Mouse (Mus musculus) thymus, postnatal 36 days (tissue): ENCODE measurements around the gene Fpgs.

Source experiments
- DNase-seq, 2 experiments: peaks; one replicate each; pipeline ENCODE4 v3.0.0; 2022; ENCODE audit warnings: mixed read lengths in 2 of 2

The Fpgs gene

DNA sequence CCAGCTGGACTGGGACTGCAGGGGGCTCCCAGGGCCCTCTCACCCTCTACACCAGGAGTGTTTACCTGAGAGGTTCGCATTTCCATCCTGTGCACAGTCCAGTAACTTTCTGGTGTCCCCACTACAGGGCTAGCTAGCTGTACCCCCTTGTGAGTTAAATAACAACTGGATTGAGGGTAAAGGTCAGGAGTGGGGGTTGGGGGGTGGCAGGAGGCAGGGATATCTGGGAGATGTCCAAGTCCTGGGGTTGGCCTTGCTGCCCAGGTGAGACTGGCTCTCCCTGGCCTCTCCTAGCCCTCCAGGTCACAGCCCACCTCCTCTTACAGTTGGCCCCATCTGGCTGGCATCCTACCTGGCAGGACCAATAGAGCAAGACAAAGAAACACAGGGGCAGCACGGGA lies at the start of gene Fpgs:
TSS of gene Fpgs (minus strand) at position 125 of the 401 bp plus-strand sequence.
- peak in 1 of 2 experiments; percentile 7 for DNase-seq

DNA sequence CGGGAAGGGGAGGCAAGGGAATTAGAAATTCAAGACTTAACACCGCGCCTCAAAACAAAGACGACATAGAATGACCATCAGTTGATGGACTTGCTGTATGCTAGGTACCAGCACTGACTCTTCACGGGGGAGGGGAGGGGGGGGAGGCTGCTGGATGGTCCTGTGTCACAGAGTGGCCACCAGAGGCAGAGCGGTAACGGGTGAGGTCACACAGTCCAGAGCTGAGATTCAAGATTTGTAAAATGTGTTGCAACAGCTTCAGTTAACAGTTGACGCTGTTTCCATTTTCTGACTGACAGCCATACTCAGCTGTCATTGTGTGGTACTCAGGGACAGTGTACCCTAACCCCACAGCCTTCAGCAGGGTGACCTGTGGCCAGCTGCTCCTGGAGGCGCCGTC lies 48.2 kb upstream of the Fpgs start:
- DNase-seq: no peak

DNA sequence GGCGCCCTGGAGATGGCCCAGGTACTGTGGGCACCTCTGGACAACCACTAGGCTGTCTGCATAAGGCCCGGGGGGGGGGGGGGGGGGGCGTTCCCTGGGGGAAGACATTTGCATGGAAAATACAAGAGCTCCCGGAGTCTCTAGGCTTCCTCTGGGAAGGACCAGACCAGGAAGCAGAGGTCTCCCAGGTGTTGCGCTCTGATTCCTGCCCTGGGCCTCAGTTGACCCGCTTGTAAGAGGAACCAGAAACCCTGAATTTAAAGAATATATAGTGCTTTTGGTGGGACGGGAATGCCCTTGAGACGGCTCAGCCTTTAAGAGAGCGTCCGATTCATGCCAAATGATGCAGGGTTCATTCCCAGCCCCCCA lies 47.7 kb upstream of the Fpgs start:
- no peak for DNase-seq

DNA sequence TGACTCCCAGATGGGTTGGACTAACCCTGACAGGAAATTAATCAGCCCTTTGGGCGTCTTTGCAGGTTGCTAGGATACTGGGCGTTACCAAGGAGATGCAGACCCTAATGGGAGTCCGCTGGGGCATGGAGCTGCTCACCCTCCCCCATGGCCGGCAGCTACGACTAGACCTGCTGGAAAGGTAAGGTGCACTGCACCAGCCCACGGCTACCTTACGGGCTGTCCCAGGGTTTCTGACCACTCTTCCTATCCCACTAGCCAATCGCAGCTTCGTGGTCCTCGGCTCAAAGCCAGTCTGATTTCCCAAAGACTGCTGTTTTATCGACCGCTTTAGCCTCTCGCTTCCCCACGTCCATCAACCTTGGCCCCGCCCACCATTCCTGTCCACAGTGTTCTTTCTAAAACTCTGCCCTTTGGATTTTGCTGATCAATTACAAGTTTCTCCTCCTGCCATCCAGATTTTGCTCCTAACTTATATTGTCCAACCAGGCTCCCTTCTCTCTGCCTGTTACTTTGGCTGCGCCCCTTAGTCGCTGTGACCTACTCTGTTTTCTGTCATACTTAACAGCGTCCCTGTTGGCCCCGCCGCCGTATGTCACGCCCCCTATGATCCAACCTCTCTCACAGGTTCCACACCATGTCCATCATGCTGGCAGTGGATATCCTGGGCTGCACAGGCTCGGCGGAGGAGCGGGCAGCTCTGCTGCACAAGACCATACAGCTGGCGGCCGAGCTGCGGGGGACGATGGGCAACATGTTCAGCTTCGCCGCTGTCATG lies 47.1 kb upstream of the Fpgs start:
- no peak for DNase-seq

DNA sequence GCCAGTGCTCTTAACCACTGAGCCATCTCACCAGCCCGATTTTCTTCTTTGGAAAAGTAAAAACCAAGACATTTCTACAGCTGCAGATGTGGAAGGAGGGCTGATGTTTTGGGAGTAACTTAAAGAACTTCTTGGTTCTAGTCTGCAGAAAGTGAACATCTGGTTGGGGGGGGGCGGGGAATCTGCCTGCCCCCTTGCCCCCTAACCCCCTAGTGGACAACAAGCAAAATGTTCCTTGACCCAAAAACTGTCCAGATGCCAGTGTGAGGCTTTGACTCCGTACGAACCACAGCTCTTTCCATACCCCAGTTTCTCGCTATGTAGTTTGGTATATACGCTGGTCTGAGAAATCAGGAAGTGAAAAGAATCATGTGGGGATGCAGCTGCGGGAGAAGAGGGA lies 46.3 kb upstream of the Fpgs start:
- no peak for DNase-seq

DNA sequence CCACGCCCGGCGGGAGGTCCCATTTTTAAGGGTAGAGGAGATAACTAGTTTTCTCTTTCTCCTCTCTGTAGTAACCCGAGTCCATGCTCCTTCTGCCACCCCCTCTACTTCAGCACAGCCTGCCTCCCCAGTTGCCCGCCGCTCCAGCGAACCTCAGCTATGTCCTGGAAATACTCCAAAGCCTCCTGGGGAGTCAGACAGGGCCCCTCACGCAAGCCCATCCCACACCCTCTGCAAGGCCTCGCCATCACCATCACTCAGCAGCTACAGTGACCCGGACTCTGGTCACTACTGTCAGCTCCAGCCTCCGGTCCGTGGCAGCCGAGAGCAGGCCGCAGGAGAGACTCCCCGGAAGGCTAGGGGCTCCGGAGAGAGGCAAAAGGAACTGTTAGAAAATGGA lies 45.1 kb upstream of the Fpgs start:
- no peak for DNase-seq

DNA sequence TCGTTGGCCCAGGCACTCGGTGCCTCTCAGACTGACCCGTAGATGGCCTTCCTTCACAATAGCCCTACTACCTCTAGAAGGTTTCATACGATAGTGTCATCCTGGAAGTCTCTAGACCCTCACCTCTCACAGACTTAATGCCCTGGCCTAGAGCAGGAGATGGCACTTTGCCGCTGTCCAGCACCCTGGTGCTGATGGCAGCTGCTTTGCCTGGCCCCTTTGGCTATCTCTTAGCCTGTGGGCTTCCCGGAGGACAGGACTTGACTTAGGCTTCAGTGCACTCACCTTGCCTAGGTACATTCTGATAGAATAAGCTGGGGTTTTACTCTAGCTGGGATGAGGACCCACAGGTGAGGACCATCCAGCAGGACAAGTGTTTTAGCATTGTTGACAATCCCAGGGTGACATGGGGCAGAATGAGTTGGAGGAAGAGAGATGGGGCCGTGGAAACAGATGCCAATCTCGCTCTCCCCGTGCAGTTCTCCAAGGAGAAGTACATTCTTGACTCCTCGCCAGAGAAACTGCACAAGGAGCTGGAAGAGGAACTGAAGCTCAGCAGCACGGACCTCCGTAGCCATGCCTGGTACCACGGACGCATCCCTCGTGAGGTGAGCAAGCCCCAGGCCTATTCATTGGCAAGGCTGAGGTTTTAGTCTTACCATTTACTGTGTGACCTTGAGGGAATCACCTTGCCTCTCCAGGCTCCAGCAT lies 40.5 kb upstream of the Fpgs start:
- no peak for DNase-seq

DNA sequence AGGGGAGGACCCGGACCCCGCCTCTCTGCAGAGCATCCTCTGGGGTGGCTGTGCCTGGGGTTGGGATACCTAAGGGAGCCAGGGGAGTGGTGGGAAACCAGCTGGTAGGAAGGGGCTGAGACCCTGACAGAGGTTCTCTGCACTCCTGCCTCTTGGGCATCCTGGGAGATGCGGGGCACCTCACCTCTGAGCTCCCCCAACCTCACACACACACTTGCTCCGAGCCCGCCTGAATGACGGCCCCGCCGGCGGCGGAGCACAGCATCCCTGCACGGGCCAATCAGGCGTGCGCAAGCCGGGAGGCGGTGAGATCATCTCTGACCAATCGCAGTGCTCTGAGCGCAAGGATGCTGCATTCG lies 38.2 kb upstream of the Fpgs start:
- DNase-seq: no peak

DNA sequence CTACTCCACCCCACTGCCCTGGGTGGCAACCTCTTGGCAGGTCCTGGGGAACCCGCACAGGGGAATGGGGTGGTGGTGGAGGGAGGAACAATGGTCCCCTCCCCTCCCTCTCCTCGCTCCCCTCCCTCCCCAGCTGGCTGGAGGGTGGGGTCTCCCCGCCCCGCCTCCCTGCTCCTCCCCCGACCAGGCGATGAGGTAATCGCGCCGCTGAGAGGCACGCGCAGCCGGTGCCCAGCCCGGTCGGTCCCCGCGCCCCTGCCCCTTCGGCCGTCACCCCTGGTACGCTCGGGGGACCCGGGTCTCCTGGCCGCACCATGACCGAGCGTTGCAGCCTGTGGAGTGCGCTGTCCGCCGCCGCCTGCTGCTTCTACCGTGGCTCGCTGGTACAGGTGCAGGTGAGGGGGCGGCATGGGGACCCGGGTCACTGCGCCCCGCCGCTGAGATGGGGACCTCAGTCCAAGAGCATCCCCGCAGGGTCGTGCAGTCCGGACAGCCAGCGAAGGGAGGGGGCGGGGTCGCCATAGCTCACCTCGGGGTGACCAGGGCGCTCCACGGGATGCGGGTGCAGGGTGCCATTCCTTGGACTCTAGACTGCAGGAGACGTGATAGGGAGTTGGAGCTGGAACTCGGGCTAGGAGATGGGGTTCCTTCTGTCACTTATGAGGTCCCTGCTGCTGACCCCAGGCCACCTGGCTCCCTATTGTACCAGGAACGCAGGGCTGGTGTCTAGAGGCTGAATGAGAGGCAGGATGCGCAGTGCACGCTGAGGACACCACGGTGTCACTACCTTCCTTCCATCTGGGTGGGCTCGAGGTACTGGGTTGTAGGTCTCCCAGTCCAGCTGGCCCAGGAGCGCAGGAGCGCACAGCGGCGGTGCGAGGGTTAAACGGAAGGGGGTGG lies 37.6 kb upstream of the Fpgs start:
- no peak for DNase-seq

DNA sequence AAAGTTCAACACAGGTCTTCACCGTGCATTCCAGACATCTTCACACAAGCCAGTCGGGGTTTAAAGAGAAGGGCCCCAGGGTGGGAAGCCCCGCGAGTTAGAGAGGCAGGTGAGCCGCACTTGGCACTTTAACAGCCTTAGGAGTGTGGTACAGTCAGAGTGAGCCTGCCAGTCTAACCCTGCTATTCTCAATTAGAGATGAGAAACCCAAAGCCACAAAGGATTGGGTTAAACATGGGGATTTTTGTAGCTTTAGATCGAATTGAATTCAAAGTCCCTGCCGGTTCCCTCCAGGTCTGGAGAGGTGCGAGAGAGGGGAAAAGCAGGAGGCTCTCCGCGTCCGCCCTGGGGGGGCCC lies 36.9 kb upstream of the Fpgs start, which contains the start of gene 6330409D20Rik:
TSS of gene 6330409D20Rik (minus strand) at position 101 of the 357 bp plus-strand sequence.
- no peak for DNase-seq

DNA sequence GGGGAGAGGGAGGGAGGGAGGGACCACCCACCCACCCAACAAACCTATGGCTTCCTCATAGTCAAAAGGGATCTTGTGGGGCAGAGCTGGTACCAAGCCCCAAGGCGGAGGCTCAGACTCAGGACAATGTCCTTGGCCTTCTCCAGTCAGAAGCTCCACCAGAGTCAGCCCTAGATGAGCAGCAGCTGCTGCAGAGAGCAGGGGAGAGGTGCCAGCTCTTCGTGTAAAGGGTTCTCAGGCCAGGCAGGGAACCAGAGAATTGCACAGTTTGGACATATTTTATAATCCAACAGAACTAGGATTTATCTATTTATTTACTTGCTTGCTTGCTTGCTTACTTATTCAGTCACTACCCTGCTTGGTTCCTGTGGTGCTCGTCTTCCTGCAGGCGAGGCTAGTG lies 35.4 kb upstream of the Fpgs start:
- DNase-seq: no peak

DNA sequence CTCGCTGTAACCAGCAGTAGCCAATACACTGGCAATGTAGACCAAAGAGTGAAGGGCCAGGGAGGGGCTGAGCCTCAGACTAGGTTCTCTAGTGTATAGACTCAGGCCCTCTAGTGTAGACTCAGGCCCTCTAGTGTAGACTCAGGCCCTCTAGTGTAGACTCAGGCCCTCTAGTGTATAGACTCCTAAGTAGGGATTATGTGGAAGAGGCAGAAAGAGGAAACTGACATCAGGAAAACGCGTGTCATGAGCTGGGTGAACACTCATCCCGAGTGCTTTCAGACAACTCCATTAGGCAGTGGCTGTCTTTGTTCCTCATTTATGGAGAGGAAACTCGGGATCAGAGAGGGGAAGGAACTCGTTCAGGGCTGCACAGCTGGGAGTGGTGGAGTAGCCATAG lies 33.1 kb upstream of the Fpgs start:
- DNase-seq: no peak

DNA sequence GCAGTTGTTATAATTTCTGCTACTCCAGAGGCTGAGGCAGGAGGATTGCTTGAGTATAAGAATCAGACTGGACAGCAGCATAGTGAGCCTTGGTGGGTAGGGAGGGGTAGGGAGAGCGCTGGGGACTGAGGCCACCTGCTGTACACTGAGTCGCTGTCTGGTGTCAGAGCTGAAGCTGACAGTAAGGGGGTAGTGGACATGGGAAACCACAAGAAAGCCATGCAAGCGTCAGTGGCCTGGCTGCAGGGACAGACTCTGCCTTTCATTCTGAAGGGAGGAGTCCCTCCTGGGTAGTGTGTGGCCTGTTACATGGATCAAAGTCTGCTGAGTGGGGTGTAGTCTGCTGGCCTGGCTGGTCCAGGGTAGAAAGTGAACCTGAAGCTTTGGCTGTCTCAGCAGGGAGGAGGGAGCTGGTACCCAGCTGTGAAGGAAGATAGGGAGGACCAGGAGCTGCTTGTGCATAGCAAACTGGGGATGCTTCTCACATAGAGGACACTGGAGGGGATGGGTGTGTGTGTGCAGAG lies 32.4 kb upstream of the Fpgs start:
- no peak for DNase-seq

DNA sequence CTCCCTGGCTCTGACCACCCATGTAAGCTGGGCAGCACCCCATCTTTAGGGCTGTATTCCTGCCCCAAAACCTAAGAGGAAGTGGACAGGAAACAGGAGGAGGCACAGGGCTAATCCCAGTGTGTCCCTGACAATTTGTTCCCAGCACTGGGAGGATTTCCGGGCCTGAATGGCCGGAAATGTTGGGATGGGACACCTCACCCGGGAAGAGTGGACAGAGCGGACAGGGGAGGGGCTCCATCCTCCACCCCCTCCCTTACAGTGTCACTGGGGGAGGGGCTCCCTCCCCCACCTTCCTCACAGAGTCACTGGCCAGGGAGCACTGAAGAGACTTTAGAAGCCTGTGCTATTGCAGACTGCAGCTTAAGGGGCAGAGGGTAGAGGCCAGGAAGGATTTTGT lies 31.0 kb upstream of the Fpgs start:
- no peak for DNase-seq

DNA sequence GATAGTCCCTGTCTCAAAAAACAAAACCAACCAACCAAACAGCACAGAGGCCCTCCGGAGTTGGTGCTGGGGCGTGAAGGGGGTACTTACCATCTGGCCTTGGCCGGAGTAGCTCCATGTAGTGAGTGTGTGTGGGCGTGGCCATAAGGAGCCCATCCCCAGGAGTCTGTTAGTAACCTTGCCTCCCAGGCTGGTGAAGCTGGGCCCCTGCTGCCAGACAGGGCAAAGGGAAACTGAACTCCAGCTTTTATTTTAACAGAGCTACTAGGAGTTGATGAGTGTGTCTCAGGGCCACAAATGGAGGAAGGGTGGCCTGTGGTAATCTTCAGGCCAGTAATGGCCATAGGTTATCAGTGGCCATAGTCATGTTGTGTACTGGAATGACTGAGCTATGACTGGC lies 30.5 kb upstream of the Fpgs start:
- no peak for DNase-seq

DNA sequence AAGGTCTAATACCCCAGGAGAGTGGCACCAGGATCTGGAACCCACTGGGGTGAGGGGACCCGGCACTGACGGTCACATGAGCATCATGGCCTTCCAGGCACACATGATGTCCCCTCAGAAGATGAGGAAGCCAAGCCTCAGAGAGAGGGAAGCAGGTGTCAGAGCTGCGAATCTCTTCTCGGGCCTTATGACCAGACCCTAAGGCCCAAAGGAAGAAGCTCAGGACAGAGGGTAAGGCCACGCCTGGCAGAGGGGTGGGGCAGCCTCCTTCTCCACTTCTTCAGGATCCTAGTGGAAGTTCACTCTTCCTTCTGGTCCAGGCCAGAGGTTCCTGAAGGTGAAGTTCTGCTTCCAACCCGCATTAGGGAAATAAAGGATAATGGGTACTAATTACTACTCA lies 28.8 kb upstream of the Fpgs start:
- no peak for DNase-seq

DNA sequence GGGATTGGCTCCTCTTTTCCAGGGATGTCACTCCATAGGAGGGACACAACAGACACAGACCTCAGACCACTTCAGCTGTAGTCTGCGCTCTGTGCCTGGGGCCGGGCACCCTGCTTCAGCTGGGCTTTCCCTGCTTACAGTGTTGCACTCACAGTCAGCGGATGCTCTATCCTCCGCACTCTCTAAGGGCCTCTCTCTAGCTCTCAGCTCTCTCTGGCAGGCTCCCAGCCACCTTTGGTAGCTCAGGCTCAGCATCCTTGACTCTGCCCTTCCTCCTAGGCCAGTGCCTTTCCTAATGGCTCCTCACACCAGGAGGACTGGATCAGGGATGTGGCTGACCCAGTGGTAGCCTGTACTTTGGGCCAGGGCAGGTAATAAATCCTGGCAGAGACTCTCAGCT lies 28.0 kb upstream of the Fpgs start:
- DNase-seq: no peak

DNA sequence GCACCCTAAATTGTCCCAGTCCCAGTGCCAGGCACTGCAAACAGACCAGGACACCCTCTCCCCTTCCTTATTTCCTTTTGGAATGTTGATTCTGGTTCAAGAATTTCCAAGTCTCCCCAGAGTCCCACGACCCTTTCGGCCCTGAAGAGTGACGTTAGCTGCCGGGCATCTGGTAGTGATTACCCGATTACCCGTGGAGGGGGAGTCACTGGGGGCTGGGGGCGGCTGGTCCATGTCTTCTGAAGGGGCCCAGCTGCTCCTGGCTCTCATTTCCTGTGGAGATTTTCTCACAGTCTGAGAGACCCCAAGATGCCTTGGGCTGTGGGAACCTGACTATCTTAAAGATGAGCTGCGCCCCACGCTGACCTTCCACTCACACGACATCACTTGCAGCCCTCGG lies 26.9 kb upstream of the Fpgs start:
- no peak for DNase-seq

DNA sequence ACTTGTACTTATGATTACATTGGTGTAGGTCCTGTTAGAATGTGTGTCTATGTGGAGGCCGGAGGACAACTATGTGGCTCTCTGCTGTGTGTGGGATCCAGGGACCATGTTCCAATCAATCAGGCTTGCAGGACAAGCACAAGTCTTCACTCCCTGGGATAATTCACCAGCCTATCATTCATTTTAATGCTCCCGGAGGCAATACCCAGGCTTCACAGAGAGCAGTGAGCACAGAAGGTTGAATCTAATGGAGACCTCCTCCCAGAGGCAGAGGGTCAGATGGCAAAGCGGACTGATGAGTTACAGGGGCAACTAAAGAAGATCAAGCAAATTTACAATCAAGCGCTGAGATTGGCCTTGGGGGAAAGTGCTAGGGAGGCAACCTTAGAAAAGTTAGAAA lies 25.6 kb upstream of the Fpgs start:
- DNase-seq: no peak

DNA sequence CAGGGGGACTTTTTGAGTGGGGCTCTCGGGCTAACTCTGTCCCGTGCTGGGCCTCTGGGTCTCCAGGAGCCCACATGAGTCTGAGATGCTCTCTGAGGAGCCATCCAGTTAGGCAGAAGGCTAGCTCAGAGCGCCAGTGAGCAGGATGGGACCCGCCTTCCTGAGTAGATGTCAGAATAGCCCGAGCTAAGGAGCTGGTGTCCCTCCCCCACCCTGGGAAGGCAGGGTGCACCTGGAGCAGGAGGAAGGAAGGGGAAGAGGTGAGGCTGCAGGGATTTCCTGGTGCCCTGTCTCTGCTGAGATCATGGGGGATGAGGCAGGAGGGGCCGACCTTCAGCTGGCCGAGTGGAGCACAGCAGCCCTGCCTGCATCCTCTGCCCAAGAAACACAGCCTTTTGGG lies 24.5 kb upstream of the Fpgs start:
- peak in 1 of 2 experiments; percentile 40 for DNase-seq

DNA sequence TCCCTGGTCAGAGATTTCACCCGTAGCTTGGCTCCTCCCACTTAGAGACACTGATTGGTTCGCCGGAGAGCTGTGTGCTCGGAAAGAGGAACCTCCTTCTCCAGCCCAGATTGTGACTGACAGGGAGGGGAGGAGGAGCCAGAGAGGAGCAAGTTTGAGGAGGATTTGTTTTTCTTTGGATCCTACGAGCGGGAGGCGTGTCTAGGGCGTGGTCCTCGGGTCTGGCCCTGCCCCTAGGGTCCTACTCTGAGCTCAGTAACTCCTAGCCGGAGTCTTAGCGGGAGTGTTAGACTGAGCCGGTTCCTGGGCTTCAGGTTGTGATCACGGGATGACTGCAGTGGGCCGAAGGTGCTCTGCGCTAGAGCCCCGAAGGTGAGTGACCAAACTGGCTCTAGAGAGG lies 23.5 kb upstream of the Fpgs start:
- peak; percentile 70 to 84 for DNase-seq

DNA sequence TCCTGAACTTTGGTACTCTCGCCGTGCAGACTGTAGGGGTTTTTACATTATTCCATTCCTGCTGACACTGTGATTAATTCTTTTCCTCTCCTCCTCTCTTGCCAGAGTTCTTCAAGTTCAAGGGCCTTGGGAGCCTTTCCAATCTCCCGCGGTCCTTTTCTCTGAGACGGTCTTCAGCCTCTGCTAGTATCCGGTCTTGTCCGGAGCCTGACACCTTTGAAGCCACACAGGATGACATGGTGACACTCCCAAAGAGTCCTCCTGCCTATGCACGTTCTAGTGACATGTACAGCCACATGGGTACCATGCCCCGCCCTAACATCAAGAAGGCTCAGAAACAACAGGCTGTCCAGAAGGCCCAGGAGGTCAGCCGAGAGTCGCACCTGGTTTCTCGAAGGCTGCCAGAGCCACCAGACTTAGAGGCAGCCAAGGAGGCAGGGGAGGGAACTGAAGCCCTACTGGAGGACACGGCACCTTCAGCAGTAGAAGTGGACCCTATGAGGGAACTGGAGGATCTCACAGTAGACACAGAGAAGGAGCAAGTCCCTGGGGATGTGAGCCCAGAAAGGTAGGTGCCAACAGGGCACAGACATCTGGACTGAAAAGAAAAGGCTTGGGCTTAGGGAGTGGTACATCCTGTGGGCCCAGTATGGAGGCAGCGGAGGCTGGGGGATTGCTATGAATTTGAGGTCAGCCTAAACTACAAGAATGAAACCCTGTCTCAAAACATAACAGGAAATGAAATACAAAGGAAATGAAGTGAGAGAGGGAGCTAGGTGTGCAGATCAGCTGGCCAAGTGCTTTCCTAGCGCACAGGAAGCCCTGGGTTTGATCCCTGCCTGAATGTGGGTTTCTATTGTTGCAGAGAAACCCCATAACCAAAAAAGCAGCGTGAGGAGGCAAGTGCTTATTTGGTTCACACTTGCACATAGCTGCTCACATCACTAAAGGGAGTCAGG lies 21.2 kb upstream of the Fpgs start:
- DNase-seq: peak; percentile 51 to 71
